Mouse (Mus musculus) myocyte (in vitro differentiated cells): ENCODE measurements at regions not wholly inside any gene's neighbourhood (a gene's known extent, or its start where the extent isn't known, plus 50 kb on each side); places are given as distances from the start of the nearest gene placed in this dataset.

ENCODE experiments used
- CEBPB ChIP-seq: IDR thresholded peaks from 2 replicates; pipeline ENCODE4 v1.6.1; 2011; ENCODE audit warnings: mild to moderate bottlenecking, moderate library complexity; ENCODE audit not compliant: poor library complexity, insufficient read depth, severe bottlenecking
- E2F4 ChIP-seq: IDR thresholded peaks from one replicate; pipeline ENCODE4 v1.6.1; 2011; ENCODE audit warnings: mild to moderate bottlenecking, control low read depth, moderate library complexity; ENCODE audit not compliant: insufficient read depth
- MAX ChIP-seq: IDR thresholded peaks from one replicate; pipeline ENCODE4 v1.6.1; 2011; ENCODE audit warnings: low read depth, mild to moderate bottlenecking, control low read depth
- MYOD1 ChIP-seq, 3 experiments: IDR thresholded peaks; one replicate each; pipeline ENCODE4 v1.6.1; 2011; ENCODE audit warnings: control low read depth in 2 of 3, low read depth in 2 of 3, mild to moderate bottlenecking in 2 of 3, moderate library complexity in 1 of 3; ENCODE audit not compliant: insufficient read length in 2 of 3, control insufficient read depth in 1 of 3
- MYOG ChIP-seq, 3 experiments: IDR thresholded peaks; one replicate each; pipeline ENCODE4 v1.6.1; 2011; ENCODE audit warnings: control low read depth in 2 of 3, low read depth in 2 of 3, mild to moderate bottlenecking in 2 of 3; ENCODE audit not compliant: insufficient read length in 2 of 3, control insufficient read depth in 1 of 3, insufficient read depth in 1 of 3
- POLR2A ChIP-seq: IDR thresholded peaks from one replicate; pipeline ENCODE4 v1.6.1; 2011; ENCODE audit warnings: low read depth, mild to moderate bottlenecking, control low read depth, moderate library complexity; ENCODE audit not compliant: insufficient read length
- POLR2AphosphoS2 ChIP-seq: IDR thresholded peaks from one replicate; pipeline ENCODE4 v1.6.1; 2011; ENCODE audit warnings: low read depth, control low read depth; ENCODE audit not compliant: insufficient read length
- REST ChIP-seq: IDR thresholded peaks from one replicate; pipeline ENCODE4 v1.6.1; 2011; ENCODE audit warnings: mild to moderate bottlenecking, control low read depth, moderate library complexity; ENCODE audit not compliant: insufficient read depth, insufficient read length
- USF1 ChIP-seq: IDR thresholded peaks from one replicate; pipeline ENCODE4 v1.6.1; 2011; ENCODE audit warnings: low read depth, mild to moderate bottlenecking, control low read depth, moderate library complexity

DNA sequence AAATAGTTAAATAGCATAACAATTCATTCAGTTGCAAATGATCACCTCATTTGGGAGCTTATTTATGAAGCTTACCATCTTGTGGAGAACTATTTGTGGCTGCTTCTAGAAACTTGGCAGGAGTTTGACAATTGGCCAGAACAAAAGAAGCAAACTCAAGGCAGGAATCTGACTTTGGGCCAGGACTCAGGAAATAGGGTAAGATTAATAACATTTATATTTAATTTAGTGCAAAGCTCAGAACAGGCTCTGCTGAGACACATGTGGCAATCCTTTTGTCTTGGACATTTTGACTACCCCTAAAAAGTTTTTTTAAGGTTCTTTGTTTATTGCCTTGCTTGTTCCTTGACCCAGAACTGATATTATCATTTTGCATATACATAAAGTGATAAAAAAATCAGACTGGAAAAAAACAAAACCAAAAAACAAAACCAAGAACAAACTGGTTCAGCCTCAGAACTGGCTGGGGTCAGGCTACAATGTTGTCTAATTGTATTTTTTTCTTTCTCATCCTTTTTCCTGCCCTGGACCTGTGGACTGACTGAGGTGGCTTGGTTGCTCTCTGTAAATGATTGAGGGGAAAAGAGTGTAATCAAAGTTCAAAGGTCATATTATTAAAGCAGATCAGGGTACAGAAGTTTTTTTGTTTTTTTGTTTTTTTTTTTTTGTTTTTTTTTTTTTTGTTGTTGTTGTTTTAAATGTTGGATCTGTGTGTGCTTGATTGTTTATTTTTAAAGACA, 1892.4 kb upstream of the Gm38303 start:
- no peak for TF ChIP-seq MYOG (IDR thresholded peaks at IDR 0.05; ENCODE audit: control insufficient read depth in 1 of 3, insufficient read depth in 1 of 3, insufficient read length in 2 of 3, low read depth in 2 of 3)
- TF ChIP-seq MAX = no peak
- no peak for TF ChIP-seq MYOD1 (IDR thresholded peaks at IDR 0.05; ENCODE audit: control insufficient read depth in 1 of 3, insufficient read length in 2 of 3, low read depth in 2 of 3)
- TF ChIP-seq POLR2AphosphoS2 = no peak
- no peak for TF ChIP-seq E2F4
- no peak for TF ChIP-seq POLR2A
- no peak for TF ChIP-seq CEBPB
- no peak for TF ChIP-seq USF1
- TF ChIP-seq REST = no peak
